Mouse (Mus musculus) kidney, embryonic 15.5 days (tissue): ENCODE results near the gene Dock1. TPM values are rescaled to one million over a fixed set of nuclear protein-coding genes. Genes with fewer than 3 reads are reported as not detected.

Source experiments
- ATAC-seq: fragments of 200-750 bp; cut with Nextera tagmentation; replicated peaks from 2 replicates; pipeline ENCODE4 v1.8.0; 2017; ENCODE audit warnings: moderate TSS enrichment; ENCODE audit not compliant: low FRiP score
- H3K27ac ChIP-seq: fragments of 300-500 bp; sonication (generic); 2 replicates; pipeline ENCODE4 v1.5.1; 2015; ENCODE audit warnings: mild to moderate bottlenecking, inconsistent platforms
- H3K27me3 ChIP-seq: fragments of 300-500 bp; sonication (generic); 2 replicates; pipeline ENCODE4 v1.6.1; 2015; ENCODE audit warnings: inconsistent platforms
- H3K36me3 ChIP-seq: fragments of 300-500 bp; sonication (generic); 2 replicates; pipeline ENCODE4 v1.6.1; 2015; ENCODE audit warnings: inconsistent platforms
- H3K4me1 ChIP-seq: fragments of 300-500 bp; sonication (generic); 2 replicates; pipeline ENCODE4 v1.6.1; 2015; ENCODE audit warnings: inconsistent platforms
- H3K4me2 ChIP-seq: fragments of 300-500 bp; sonication (generic); 2 replicates; pipeline ENCODE4 v1.6.1; 2015; ENCODE audit warnings: moderate library complexity, mild to moderate bottlenecking, inconsistent platforms
- H3K4me3 ChIP-seq: fragments of 300-500 bp; sonication (generic); replicated peaks from 2 replicates; pipeline ENCODE4 v1.5.1; 2015; ENCODE audit warnings: mild to moderate bottlenecking, inconsistent platforms
- H3K9ac ChIP-seq: fragments of 300-500 bp; sonication (generic); 2 replicates; pipeline ENCODE4 v1.6.1; 2015; ENCODE audit warnings: mild to moderate bottlenecking, inconsistent platforms
- H3K9me3 ChIP-seq: fragments of 300-500 bp; sonication (generic); replicated peaks from 2 replicates; pipeline ENCODE4 v1.6.1; 2016; ENCODE audit warnings: inconsistent platforms
- WGBS: fragments of 180-500 bp; shearing (Covaris S2); methylation state at CpG from one replicate; pipeline ENCODE4 v1.1.7; 2015; ENCODE audit warnings: mixed read lengths; 5-methylcytosine and 5-hydroxymethylcytosine counted together
- polyA plus RNA-seq: library from polyadenylated mRNA; unstranded; fragments of >200 nt; fragmentation: Nextera tagmentation; extraction: Ambion mirVana; gene quantifications from 2 replicates; pipeline ENCODE4 v1.2.1, GENCODE M21; 2015

The Dock1 gene
- polyA plus RNA-seq, 1 experiment from 2014 or later = 47.7 TPM

DNA sequence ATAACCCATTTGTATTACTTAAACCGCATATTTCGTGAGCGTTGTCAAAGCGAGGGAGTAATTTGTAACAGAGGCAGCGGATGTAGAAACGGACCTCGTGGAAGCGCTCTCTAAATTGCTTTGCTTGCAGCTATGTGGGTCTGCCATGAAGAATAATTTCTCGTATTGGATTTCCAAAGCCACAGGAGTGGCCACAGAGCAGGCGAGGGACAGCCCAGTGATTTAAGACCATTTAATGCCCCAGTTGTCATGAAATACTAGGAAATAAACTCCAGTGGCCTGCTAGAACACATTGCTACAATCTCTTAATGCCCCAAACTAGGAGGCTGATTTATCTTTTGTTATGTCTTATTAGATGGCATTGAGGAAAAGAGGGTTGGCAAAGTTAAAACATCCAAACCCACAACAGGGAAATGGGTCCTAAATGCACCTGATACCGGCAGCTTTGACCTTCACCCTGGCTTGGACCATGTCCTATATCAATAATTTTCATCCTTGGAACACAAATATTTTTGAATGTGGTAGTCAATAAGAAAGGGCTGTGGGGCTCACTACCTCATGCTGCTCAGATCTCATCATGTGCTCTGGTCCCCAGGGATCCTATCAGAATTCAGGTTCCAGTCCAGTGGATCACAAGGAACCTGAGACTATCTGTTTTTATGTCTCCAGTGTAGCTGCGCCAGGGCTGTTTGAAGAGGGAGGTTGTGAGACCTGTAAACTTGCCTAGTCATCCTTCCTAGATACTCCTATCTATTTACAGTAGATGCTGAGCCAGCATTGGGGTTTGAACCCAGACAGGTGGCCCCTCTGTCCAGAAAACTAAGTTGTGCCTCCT lies 373.7 kb downstream of the Dock1 start:
- Histone ChIP-seq H3K27ac (peak overlapping the region; percentile 45; the same call in 1 of the 2 replicates), H3K9me3 (0 out of 2 replicates have a peak, but pooled peaks cover 6% of the 10 kb centered on the region), H3K36me3 (no peaks in the 10 kb centered on the region), H3K27me3 (no peaks in the 10 kb centered on the region), H3K9ac (no peak overlapping the region), H3K4me3 (no peak overlapping the region), H3K4me1 (peaks cover 9% of the 10 kb centered on the region), H3K4me2 (0 out of 2 replicates have a peak overlapping the region, but pooled peaks have one; percentile 0)
- ATAC-seq = peak; percentile 79
- WGBS = 41% methylated on average over 12 of the region's 12 CpGs

- Histone ChIP-seq H3K9me3 (0 out of 2 replicates have a peak, but pooled peaks cover 5% of the 10 kb centered on the region), H3K9ac (no peak overlapping the region)
- WGBS = 87% methylated on average over 2 of the region's 2 CpGs
Observed at GRCm38 (mm10) chr7:135049416-135049815, 379.0 kb downstream of the Dock1 start.

GRCm38 (mm10) chr7:135053186-135053715 lies 382.8 kb downstream of the Dock1 start:
- no peak for ATAC-seq
- Histone ChIP-seq H3K4me1 (peaks cover 14% of the 10 kb centered on the region; the same call in 1 of the 2 replicates), H3K36me3 (no peaks in the 10 kb centered on the region), H3K9me3 (no peaks in the 10 kb centered on the region), H3K4me2 (no peak overlapping the region), H3K4me3 (no peak overlapping the region), H3K27me3 (no peaks in the 10 kb centered on the region), H3K9ac (no peak overlapping the region), H3K27ac (no peak overlapping the region)
- WGBS = 88% methylated on average over 8 of the region's 8 CpGs

More at GRCm38 (mm10) chr7:135049416-135049815, 379.0 kb downstream of the Dock1 start:
- no peak for ATAC-seq
- H3K36me3 ChIP-seq = no peaks in the 10 kb centered on the region
- peaks cover 11% of the 10 kb centered on the region; the same call in 1 of the 2 replicates for H3K4me1 ChIP-seq
- H3K4me2 ChIP-seq = no peak overlapping the region
- no peak overlapping the region for H3K27ac ChIP-seq
- H3K4me3 ChIP-seq = no peak overlapping the region
- H3K27me3 ChIP-seq = no peaks in the 10 kb centered on the region

DNA sequence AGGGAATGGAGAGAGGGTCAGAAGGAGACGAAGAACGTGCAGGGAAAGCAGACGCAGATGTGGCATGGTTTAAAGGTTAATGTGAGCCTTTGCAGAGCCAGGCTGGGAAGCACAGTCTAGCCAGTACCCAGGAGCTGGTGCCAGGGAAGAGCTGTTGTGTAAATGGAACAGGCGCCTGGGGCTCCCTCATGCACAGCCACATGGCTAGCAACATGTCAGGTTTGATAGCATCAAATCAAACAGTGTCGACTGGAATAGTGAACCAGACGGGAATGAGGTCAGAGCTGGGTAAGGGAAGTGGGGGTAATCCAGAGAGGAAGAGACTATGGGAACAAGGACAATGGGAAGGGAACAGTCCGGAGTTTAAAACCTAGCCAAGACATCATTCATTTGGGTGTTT lies 384.2 kb downstream of the Dock1 start:
- Histone ChIP-seq H3K27ac (no peak overlapping the region), H3K9ac (no peak overlapping the region), H3K4me2 (no peak overlapping the region), H3K4me1 (peaks cover 13% of the 10 kb centered on the region; the same call in 1 of the 2 replicates), H3K9me3 (no peaks in the 10 kb centered on the region), H3K27me3 (no peaks in the 10 kb centered on the region), H3K4me3 (no peak overlapping the region), H3K36me3 (peaks cover under 1% of the 10 kb centered on the region; the same call in 1 of the 2 replicates)
- 80% methylated on average over 7 of the region's 7 CpGs for WGBS
- ATAC-seq = no peak

DNA sequence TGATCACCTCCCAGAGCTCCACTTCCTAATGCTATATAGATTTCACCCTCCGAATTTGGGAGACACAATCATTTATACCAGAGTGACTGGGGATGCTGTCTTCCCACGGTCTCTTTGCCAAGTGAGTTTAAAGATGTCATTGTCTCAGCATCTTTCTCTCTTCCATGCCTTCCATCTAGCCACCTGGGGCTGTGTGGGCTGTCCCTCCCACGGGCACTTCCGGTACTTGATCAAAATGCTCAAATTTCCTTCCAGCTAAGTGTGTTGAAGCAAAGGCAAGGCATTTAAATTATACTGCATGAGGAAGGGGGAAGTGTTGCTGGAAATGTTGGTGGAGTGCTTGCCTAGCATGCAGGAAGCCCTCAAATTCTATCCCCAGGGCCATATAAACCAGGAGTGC lies 388.6 kb downstream of the Dock1 start:
- ATAC-seq = no peak
- WGBS = 35% methylated on average over 4 of the region's 4 CpGs
- no peak overlapping the region for H3K9ac ChIP-seq

DNA sequence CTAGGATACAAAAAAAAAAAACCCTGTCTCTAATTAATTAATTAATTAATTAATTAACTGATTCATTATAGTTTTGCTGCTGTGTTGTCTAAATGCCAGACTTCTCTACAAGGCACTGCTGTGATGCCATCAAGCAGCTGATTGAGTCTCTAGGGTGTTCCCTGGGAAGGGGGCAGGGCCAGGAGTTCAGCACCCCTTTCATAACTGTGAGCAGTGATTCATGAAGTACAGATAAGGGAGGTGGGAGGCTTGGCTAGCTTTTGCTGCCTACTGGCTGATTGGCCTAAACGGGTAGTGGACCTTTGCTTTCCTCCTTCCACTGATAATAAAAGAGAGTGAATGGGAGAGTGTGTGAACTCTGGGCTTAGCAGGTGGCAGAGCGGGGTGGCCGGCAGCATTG lies 389.1 kb downstream of the Dock1 start:
- H3K27ac ChIP-seq = no peak overlapping the region
- no peaks in the 10 kb centered on the region; the same call in 1 of the 2 replicates for H3K9me3 ChIP-seq
- no peak overlapping the region for H3K9ac ChIP-seq
- 0 out of 2 replicates have a peak, but pooled peaks have one; percentile 58 for ATAC-seq
- no peaks in the 10 kb centered on the region for H3K27me3 ChIP-seq
- peaks cover 14% of the 10 kb centered on the region for H3K36me3 ChIP-seq
- no peak overlapping the region for H3K4me3 ChIP-seq
- 77% methylated on average over 3 of the region's 3 CpGs for WGBS
- peaks cover 10% of the 10 kb centered on the region; the same call in 1 of the 2 replicates for H3K4me1 ChIP-seq
- no peak overlapping the region for H3K4me2 ChIP-seq

More for the DNA sequence above, 388.6 kb downstream of the Dock1 start:
- H3K27ac ChIP-seq = no peak overlapping the region
- peaks cover 12% of the 10 kb centered on the region; the same call in 1 of the 2 replicates for H3K4me1 ChIP-seq
- H3K36me3 ChIP-seq = peaks cover 14% of the 10 kb centered on the region
- no peaks in the 10 kb centered on the region for H3K27me3 ChIP-seq
- no peak overlapping the region for H3K4me2 ChIP-seq
- no peak overlapping the region for H3K4me3 ChIP-seq
- no peaks in the 10 kb centered on the region; the same call in 1 of the 2 replicates for H3K9me3 ChIP-seq

DNA sequence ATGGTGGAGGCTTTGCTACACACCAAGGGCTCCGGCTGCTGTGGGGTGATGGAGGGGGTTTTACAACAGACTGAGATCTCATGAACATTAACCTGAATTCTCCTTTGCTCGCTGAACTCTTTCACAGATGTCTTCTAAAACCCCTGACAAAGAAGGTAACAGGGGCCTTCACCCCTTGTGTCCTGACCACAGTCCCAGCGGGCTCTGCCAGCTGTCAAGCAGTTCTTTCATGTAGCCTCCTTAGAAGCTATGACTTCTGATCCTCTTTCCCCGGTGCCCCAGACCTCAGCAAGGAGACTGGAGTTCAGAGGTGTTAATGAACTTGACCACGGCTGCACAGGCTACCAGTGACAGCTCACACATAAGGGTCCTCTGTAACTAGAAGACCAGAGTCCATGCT lies 393.4 kb downstream of the Dock1 start:
- no peaks in the 10 kb centered on the region; the same call in 1 of the 2 replicates for H3K9me3 ChIP-seq
- no peak overlapping the region for H3K9ac ChIP-seq
- H3K4me2 ChIP-seq = no peak overlapping the region
- WGBS = 69% methylated on average over 5 of the region's 5 CpGs
- H3K27me3 ChIP-seq = no peaks in the 10 kb centered on the region
- no peak overlapping the region for H3K4me3 ChIP-seq
- no peak overlapping the region for H3K27ac ChIP-seq
- H3K4me1 ChIP-seq = peaks cover 9% of the 10 kb centered on the region; the same call in 1 of the 2 replicates
- peaks cover 14% of the 10 kb centered on the region for H3K36me3 ChIP-seq
- no peak for ATAC-seq

GRCm38 (mm10) chr7:135065301-135065700 lies 394.8 kb downstream of the Dock1 start:
- 60% methylated on average over 5 of the region's 5 CpGs for WGBS
- no peak for ATAC-seq
- Histone ChIP-seq H3K4me3 (no peak overlapping the region), H3K27me3 (no peaks in the 10 kb centered on the region), H3K4me2 (no peak overlapping the region), H3K9me3 (no peaks in the 10 kb centered on the region; the same call in 1 of the 2 replicates), H3K4me1 (0 out of 2 replicates have a peak, but pooled peaks cover 3% of the 10 kb centered on the region), H3K9ac (no peak overlapping the region), H3K27ac (no peak overlapping the region), H3K36me3 (peaks cover 9% of the 10 kb centered on the region)

DNA sequence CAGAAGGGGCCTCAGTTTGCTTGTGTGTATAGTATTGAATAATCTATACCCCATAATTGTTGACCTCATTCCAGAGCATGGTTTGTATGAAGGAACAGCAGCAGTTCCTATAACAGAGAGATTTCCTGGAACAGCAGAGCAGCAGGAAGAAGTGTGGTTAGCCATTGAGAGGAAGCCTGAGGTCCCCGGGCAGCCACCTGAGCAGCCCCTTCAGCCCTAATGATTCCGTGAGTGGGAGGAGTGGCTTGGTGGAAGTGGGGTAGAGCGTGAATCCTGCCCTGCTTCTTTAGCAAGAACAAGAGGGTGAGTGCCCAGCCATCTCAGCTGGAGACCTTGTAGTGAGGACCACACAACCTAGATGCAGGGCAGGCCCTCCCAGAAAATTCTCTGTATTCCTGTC lies 398.4 kb downstream of the Dock1 start:
- no peak overlapping the region for H3K4me3 ChIP-seq
- H3K9ac ChIP-seq = no peak overlapping the region
- H3K4me1 ChIP-seq = 0 out of 2 replicates have a peak, but pooled peaks cover under 1% of the 10 kb centered on the region
- no peaks in the 10 kb centered on the region for H3K9me3 ChIP-seq
- no peak for ATAC-seq
- H3K27me3 ChIP-seq = no peaks in the 10 kb centered on the region
- no peak overlapping the region for H3K27ac ChIP-seq
- H3K36me3 ChIP-seq = 0 out of 2 replicates have a peak, but pooled peaks cover 4% of the 10 kb centered on the region
- WGBS = 62% methylated on average over 3 of the region's 3 CpGs
- no peak overlapping the region for H3K4me2 ChIP-seq

DNA sequence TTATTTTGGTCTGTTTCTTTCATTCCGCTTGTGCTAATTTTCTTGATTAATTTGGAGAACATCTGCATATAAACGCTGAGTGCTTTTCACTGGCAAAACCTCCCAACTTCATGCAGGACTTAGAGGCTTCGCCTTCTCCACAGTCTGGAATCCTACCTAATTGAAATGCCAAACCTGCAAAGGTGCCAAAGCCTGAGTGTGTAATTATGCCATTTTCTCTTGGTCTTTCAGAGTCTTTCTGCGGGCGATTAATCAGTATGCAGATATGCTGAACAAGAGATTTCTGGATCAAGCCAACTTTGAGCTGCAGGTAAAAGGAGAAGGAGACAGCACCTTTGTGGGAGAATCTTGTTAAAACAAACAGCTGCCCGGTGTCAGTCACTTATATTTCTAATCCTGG lies 406.4 kb downstream of the Dock1 start:
- H3K36me3 ChIP-seq = peaks cover 11% of the 10 kb centered on the region; the same call in 1 of the 2 replicates
- H3K27ac ChIP-seq = no peak overlapping the region
- 0 out of 2 replicates have a peak, but pooled peaks cover 7% of the 10 kb centered on the region for H3K4me1 ChIP-seq
- no peak overlapping the region for H3K4me3 ChIP-seq
- no peak overlapping the region for H3K9ac ChIP-seq
- ATAC-seq = no peak
- WGBS = 86% methylated on average over 6 of the region's 6 CpGs
- no peaks in the 10 kb centered on the region for H3K9me3 ChIP-seq
- no peak overlapping the region for H3K4me2 ChIP-seq
- H3K27me3 ChIP-seq = no peaks in the 10 kb centered on the region

DNA sequence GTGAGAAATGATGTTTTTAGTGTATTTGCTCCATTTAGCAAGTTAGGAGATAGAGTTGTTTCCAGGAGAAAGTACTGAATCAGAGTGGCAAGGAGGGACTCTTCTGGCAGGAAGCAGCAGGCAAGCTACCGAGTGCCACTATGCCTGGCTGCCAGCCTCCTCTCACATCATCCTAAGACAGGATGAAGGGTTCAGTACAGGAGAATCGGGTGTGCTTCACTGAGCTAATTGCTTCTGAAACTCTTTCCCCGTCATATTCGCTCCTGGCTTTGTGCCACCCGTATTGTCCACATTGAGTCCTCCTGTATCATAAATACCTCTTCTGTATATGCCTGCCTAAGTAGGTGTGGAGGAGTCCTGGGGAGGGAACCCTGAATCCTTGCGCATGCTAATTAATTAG lies 406.9 kb downstream of the Dock1 start:
- WGBS = 49% methylated on average over 6 of the region's 6 CpGs
- Histone ChIP-seq H3K4me3 (no peak overlapping the region), H3K9ac (no peak overlapping the region), H3K27ac (no peak overlapping the region), H3K27me3 (no peaks in the 10 kb centered on the region), H3K4me2 (no peak overlapping the region), H3K4me1 (0 out of 2 replicates have a peak, but pooled peaks cover 7% of the 10 kb centered on the region), H3K9me3 (no peaks in the 10 kb centered on the region), H3K36me3 (peaks cover 15% of the 10 kb centered on the region)
- ATAC-seq = no peak

DNA sequence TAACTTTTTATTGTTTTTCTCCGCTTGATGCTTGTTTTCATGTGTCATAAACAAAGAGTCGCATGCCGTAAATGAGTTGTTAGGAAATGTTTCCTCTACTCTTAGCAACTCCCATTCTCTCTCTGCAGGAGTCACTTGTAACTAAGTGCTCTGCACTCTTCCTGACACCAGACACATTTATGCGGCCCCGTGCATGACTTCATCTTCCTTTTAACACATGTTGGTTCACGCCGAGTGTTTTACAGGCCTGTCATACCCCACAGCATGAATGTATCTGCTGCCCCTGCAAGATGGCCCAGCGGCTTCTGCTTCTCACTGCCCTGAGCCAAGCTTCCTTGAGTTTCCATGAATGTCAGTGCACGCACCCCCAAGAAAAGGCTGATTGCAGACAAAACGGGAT lies 407.4 kb downstream of the Dock1 start:
- Histone ChIP-seq H3K4me2 (no peak overlapping the region), H3K36me3 (peaks cover 20% of the 10 kb centered on the region), H3K9ac (no peak overlapping the region), H3K4me1 (0 out of 2 replicates have a peak, but pooled peaks cover 7% of the 10 kb centered on the region), H3K4me3 (no peak overlapping the region), H3K27me3 (no peaks in the 10 kb centered on the region), H3K9me3 (no peaks in the 10 kb centered on the region), H3K27ac (no peak overlapping the region)
- ATAC-seq = no peak
- WGBS = 64% methylated on average over 10 of the region's 10 CpGs
